ENCODE assay signal across 16 mouse cellular contexts in the genomic region with DNA sequence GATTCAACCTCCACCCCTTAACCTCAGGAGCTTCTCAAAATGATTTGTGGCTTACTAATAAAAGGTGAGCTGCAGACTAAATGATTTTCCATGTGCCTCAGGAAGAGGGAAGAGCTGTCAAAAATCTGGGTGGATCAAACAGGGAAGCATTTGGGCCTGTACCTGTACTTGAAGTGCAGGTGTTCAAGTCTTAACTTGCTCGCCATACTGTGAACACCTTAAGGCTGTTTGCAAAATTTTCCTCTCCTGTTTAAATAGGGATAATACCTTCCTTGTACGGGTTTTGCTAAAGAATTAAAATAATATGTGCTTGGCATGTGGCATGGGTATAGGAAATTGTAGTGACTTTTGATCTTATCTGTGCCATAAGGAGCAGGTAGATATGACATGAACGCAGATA.
"Had no signal": no experiment of that assay in that cellular context is flagged by ENCODE, and none has a peak within 500 bp of the region (broad histone marks: within the 10 kb centered on the region; RNA-seq: fewer than 3 reads in every experiment).

No protein-coding gene starts in this region.

- H3K4me1 ChIP-seq: neural tube, embryonic 13.5 days; neural tube, embryonic 15.5 days; stomach, embryonic 15.5 days had no signal

- H3K36me3 ChIP-seq: neural tube, embryonic 13.5 days; neural tube, embryonic 15.5 days; stomach, embryonic 15.5 days had no signal

- DNase-seq: retina, postnatal 1 day; right cerebral cortex, adult 18-20 months; right cerebral cortex, postnatal 14 days; right cerebral cortex, postnatal 25 days; right cerebral cortex, postnatal 4 days; spleen, adult 18-20 months; thymus, adult 18-20 months; thymus, adult 2 months; thymus, postnatal 14 days; thymus, postnatal 25 days; thymus, postnatal 36 days; thymus, postnatal 4 days had no signal

- H3K27ac ChIP-seq: neural tube, embryonic 13.5 days; neural tube, embryonic 15.5 days; stomach, embryonic 15.5 days; stomach, postnatal 0 days had no signal

- H3K9me3 ChIP-seq: neural tube, embryonic 13.5 days; neural tube, embryonic 15.5 days; stomach, embryonic 15.5 days had no signal

- H3K27me3 ChIP-seq: neural tube, embryonic 13.5 days; stomach, embryonic 15.5 days had no signal

- H3K4me3 ChIP-seq: neural tube, embryonic 13.5 days; neural tube, embryonic 15.5 days; stomach, embryonic 15.5 days had no signal

- H3K4me2 ChIP-seq: neural tube, embryonic 13.5 days; neural tube, embryonic 15.5 days; stomach, embryonic 15.5 days had no signal

- H3K9ac ChIP-seq: neural tube, embryonic 13.5 days; neural tube, embryonic 15.5 days; stomach, embryonic 15.5 days had no signal
